ENCODE assay signal across 9 mouse cellular contexts in the genomic region with DNA sequence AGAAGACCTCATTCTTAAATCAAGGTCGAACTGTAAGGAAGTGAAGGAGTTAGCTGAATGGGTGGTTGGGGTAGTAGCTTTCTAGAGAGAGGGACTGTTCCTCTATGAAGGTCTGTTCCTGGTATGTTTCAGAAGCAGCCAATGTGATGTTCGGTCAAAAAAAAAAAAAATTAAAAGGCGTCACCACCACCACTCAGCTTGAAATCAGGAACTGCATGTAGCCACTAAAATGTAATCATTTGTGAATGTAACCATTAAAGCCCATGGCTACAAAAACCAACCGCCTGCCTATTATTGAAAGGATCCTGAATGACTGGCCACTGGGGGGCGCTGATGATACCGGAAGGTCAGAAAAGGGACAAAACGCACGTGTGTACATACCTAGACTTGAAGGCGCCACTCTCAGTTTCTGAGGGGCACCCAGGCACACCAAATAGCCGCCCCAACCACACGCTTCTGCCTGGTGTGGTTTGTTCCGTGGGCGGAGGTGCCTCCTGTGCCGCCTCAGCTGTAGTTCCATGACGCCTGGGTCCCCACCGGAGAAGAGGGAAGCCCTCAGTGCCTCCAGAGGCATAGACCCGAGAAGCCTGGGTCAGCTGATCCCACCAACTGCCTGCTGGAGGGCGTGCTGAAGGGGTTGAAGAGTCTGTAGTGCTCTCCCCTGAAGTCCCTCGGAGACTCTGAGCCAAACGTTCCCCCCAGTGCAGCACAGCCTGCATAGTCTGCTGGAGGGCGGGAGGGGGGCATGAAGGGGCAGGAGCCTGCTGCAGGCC. TPM values are rescaled to one million over a fixed set of nuclear protein-coding genes. Genes with fewer than 3 reads are reported as not detected.
DNase-seq lines count a peak whose midpoint lies in the region; ATAC-seq and TF ChIP-seq lines count a peak whose summit lies in the region.
"Had no signal": no experiment of that assay in that cellular context is flagged by ENCODE, and none has a peak within 500 bp of the region (broad histone marks: within the 10 kb centered on the region; RNA-seq: fewer than 3 reads in every experiment).

No protein-coding gene starts in this region.

- H3K36me3 ChIP-seq in MEL (ENCODE audit: control insufficient read depth in 1 of 2, insufficient read depth in 2 of 2, low read length in 2 of 2) = peaks cover 0 to 11% of the 10 kb centered on the region in 2 experiments; a peak in 2 of 4 replicates
- peaks cover 41% of the 10 kb centered on the region for H3K36me3 ChIP-seq in forebrain, embryonic 12.5 days (replicated peaks)
- H3K36me3 ChIP-seq in hindbrain, embryonic 12.5 days = peaks cover 37% of the 10 kb centered on the region
- peaks cover 49% of the 10 kb centered on the region for H3K36me3 ChIP-seq in megakaryocyte, embryonic 14.5 days (replicated peaks; ENCODE audit: low read length)

- TF ChIP-seq RAD21 in MEL (IDR thresholded peaks at IDR 0.05; ENCODE audit: low read depth, low read length) = peak; percentile 69

- 35% methylated on average over 21 of the region's 21 CpGs for WGBS in forebrain, embryonic 12.5 days
- WGBS in hindbrain, embryonic 12.5 days = 31% methylated on average over 21 of the region's 21 CpGs

- peak; percentile 74 to 98 (median 92) for TF ChIP-seq CTCF in MEL (IDR thresholded peaks at IDR 0.05 in 2 of 3, conservative IDR thresholded peaks at IDR 0.05 in 1 of 3; ENCODE audit: control insufficient read depth in 1 of 3, insufficient read depth in 1 of 3, low read depth in 2 of 3, low read length in 3 of 3, poor library complexity in 1 of 3, severe bottlenecking in 1 of 3)
- peak; percentile 67 for TF ChIP-seq CTCF in bone marrow macrophage, adult 2 months (IDR thresholded peaks at IDR 0.05; ENCODE audit: low read depth, low read length)

- H3K9me3 ChIP-seq in MEL (replicated peaks; ENCODE audit: insufficient read depth, low read length) = no peaks in the 10 kb centered on the region
- H3K9me3 ChIP-seq in forebrain, embryonic 12.5 days = no peaks in the 10 kb centered on the region
- H3K9me3 ChIP-seq in hindbrain, embryonic 12.5 days (replicated peaks) = no peaks in the 10 kb centered on the region
- H3K9me3 ChIP-seq in megakaryocyte, embryonic 14.5 days = no peaks in the 10 kb centered on the region
- H3K9me3 ChIP-seq: neural tube, embryonic 13.5 days had no signal

- peaks cover 3 to 28% of the 10 kb centered on the region in 2 experiments; a peak in 3 of 4 replicates for H3K4me1 ChIP-seq in MEL (ENCODE audit: control insufficient read depth in 1 of 2, insufficient read depth in 2 of 2, low read length in 2 of 2)
- H3K4me1 ChIP-seq in bone marrow macrophage, adult 2 months (ENCODE audit: control insufficient read depth, insufficient read depth, low read length) = peaks cover 14% of the 10 kb centered on the region
- H3K4me1 ChIP-seq in forebrain, embryonic 12.5 days = peaks cover 37% of the 10 kb centered on the region
- peaks cover 36% of the 10 kb centered on the region for H3K4me1 ChIP-seq in hindbrain, embryonic 12.5 days
- H3K4me1 ChIP-seq in megakaryocyte, embryonic 14.5 days = peaks cover 64% of the 10 kb centered on the region

- H3K9ac ChIP-seq in MEL (ENCODE audit: control insufficient read depth, low read depth, low read length, poor library complexity, severe bottlenecking) = peak overlapping the region; percentile 73
- 0 out of 2 replicates have a peak overlapping the region, but pooled peaks have one; percentile 12 for H3K9ac ChIP-seq in forebrain, embryonic 12.5 days
- no peak overlapping the region for H3K9ac ChIP-seq in hindbrain, embryonic 12.5 days
- H3K9ac ChIP-seq: neural tube, embryonic 13.5 days had no signal

- peak in 1 of 2 experiments; percentile 38; a peak in 1 of 4 replicates for TF ChIP-seq EP300 in MEL (IDR thresholded peaks at IDR 0.05; ENCODE audit: low read depth in 1 of 2, low read length in 2 of 2)

- peak overlapping the region; percentile 64 for H3K27ac ChIP-seq in MEL (ENCODE audit: control insufficient read depth, low read depth, low read length)
- no peak overlapping the region for H3K27ac ChIP-seq in bone marrow macrophage, adult 2 months (ENCODE audit: insufficient read depth, low read depth, low read length)
- no peak overlapping the region for H3K27ac ChIP-seq in forebrain, embryonic 12.5 days
- H3K27ac ChIP-seq in hindbrain, embryonic 12.5 days = no peak overlapping the region
- H3K27ac ChIP-seq: neural tube, embryonic 13.5 days had no signal

- peak; percentile 48 to 73; a peak in 2 of 4 replicates for TF ChIP-seq POLR2A in MEL (IDR thresholded peaks at IDR 0.05; ENCODE audit: control insufficient read depth in 1 of 2, insufficient read depth in 1 of 2, low read depth in 1 of 2, low read length in 2 of 2, poor library complexity in 1 of 2)
- no peak for TF ChIP-seq POLR2A in bone marrow macrophage, adult 2 months (IDR thresholded peaks at IDR 0.05; ENCODE audit: borderline replicate concordance, low read depth, low read length)

- H3K4me3 ChIP-seq in MEL (ENCODE audit: control insufficient read depth in 1 of 2, insufficient read depth in 1 of 2, low read depth in 2 of 2, low read length in 2 of 2) = peak overlapping the region in 1 of 2 experiments; percentile 39; a peak in 2 of 4 replicates
- H3K4me3 ChIP-seq in bone marrow macrophage, adult 2 months (ENCODE audit: insufficient read depth, low read length) = no peak overlapping the region
- no peak overlapping the region for H3K4me3 ChIP-seq in forebrain, embryonic 12.5 days (replicated peaks)
- no peak overlapping the region for H3K4me3 ChIP-seq in hindbrain, embryonic 12.5 days
- peak overlapping the region; percentile 83 for H3K4me3 ChIP-seq in megakaryocyte, embryonic 14.5 days (replicated peaks)
- H3K4me3 ChIP-seq: neural tube, embryonic 13.5 days had no signal

- peak overlapping the region; percentile 22; the same call in 1 of the 2 replicates for H3K4me2 ChIP-seq in forebrain, embryonic 12.5 days
- peak overlapping the region; percentile 22; the same call in 1 of the 2 replicates for H3K4me2 ChIP-seq in hindbrain, embryonic 12.5 days (replicated peaks)
- H3K4me2 ChIP-seq: neural tube, embryonic 13.5 days had no signal

- intact Hi-C loops in left cerebral cortex, postnatal 10 days (cut with DNase I) = no loop called here

- peaks cover 2% of the 10 kb centered on the region for H3K79me2 ChIP-seq in MEL (ENCODE audit: control insufficient read depth, insufficient read depth, low read length, poor library complexity)

- peak; percentile 97 for DNase-seq in MEL (ENCODE audit: low read depth, low spot score)
- DNase-seq in left cerebral cortex, postnatal 10 days (ENCODE audit: extremely low spot score in 1 of 2, low spot score in 2 of 2) = peak; percentile 67 to 88
- peak; percentile 77 for DNase-seq in spleen, adult 12 weeks (ENCODE audit: low spot score)

- no peak for ATAC-seq in forebrain, embryonic 12.5 days (ENCODE audit: low FRiP score)
- no peak for ATAC-seq in hindbrain, embryonic 12.5 days (ENCODE audit: low FRiP score)
- no peak for ATAC-seq in activated CD4-positive, CD25-positive, alpha-beta regulatory T cell, adult 4 months

- H3K27me3 ChIP-seq in MEL (ENCODE audit: control insufficient read depth in 1 of 2, insufficient read depth in 2 of 2, low read length in 2 of 2) = no peaks in the 10 kb centered on the region
- H3K27me3 ChIP-seq in forebrain, embryonic 12.5 days = peaks cover 37% of the 10 kb centered on the region
- H3K27me3 ChIP-seq in hindbrain, embryonic 12.5 days = peaks cover 28% of the 10 kb centered on the region
- H3K27me3 ChIP-seq in megakaryocyte, embryonic 14.5 days (replicated peaks) = peaks cover 16% of the 10 kb centered on the region

RNA-seq across cellular contexts. Expression of a gene that starts 5.6 kb away (rescaled TPM):
- total RNA-seq in MEL (2012; rRNA removed) = 32.2 and 40.8 TPM in 2 replicates
- 10 to 100 TPM in 1 of 2 experiments, not detected in 1; 58.9 TPM for polyA plus RNA-seq in MEL (2012; ENCODE audit: insufficient read depth in 1 of 2, insufficient read length in 2 of 2, low read depth in 1 of 2, low replicate concordance in 2 of 2, missing spikeins in 1 of 2)
- polyA plus RNA-seq in bone marrow macrophage, adult 2 months (2012; ENCODE audit: insufficient read depth, insufficient read length, missing spikeins) = 22.0 and 28.2 TPM in 2 replicates
- polyA plus RNA-seq in forebrain, embryonic 12.5 days (2016; fragmentation: Nextera tagmentation; extraction: Ambion mirVana) = 36.0 and 40.0 TPM in 2 replicates
- polyA plus RNA-seq in hindbrain, embryonic 12.5 days (2016; fragmentation: Nextera tagmentation; extraction: Ambion mirVana) = 66.9 and 67.1 TPM in 2 replicates
- 100 to 1,000 TPM; 208 to 210 TPM for total RNA-seq in left cerebral cortex, postnatal 10 days (2021)
- 10.9 and 15.1 TPM in 2 replicates for polyA plus RNA-seq in megakaryocyte, embryonic 14.5 days (2012; ENCODE audit: insufficient read depth, low replicate concordance)
- polyA plus RNA-seq in activated CD4-positive, CD25-positive, alpha-beta regulatory T cell, adult 4 months (2017; shearing (Covaris generic)) = 10 to 100 TPM; 54.4 to 70.3 TPM

RNA-seq across cellular contexts. Expression of a gene that starts 13.4 kb away (rescaled TPM):
- not detected in 2 replicates for total RNA-seq in MEL (2012; rRNA removed)
- not detected for polyA plus RNA-seq in MEL (2012; ENCODE audit: insufficient read depth in 1 of 2, insufficient read length in 2 of 2, low read depth in 1 of 2, low replicate concordance in 2 of 2, missing spikeins in 1 of 2)
- polyA plus RNA-seq in bone marrow macrophage, adult 2 months (2012; ENCODE audit: insufficient read depth, insufficient read length, missing spikeins) = not detected in 2 replicates
- polyA plus RNA-seq in forebrain, embryonic 12.5 days (2016; fragmentation: Nextera tagmentation; extraction: Ambion mirVana) = 0.12 TPM in 1 of 2 replicates, not detected in the other
- polyA plus RNA-seq in hindbrain, embryonic 12.5 days (2016; fragmentation: Nextera tagmentation; extraction: Ambion mirVana) = not detected in 2 replicates
- under 1 TPM in 1 of 2 experiments, not detected in 1; 0.19 TPM for total RNA-seq in left cerebral cortex, postnatal 10 days (2021)
- 14.8 and 27.6 TPM in 2 replicates for polyA plus RNA-seq in megakaryocyte, embryonic 14.5 days (2012; ENCODE audit: insufficient read depth, low replicate concordance)
- under 1 TPM in 1 of 2 experiments, not detected in 1; 0.23 TPM for polyA plus RNA-seq in activated CD4-positive, CD25-positive, alpha-beta regulatory T cell, adult 4 months (2017; shearing (Covaris generic))
- polyA plus RNA-seq: neural tube, embryonic 13.5 days had no signal

RNA-seq across cellular contexts. Expression of a gene that starts 14.2 kb away (rescaled TPM):
- total RNA-seq in MEL (2012; rRNA removed) = 239 and 267 TPM in 2 replicates
- 100 to 1,000 TPM in 1 of 2 experiments, not detected in 1; 226 TPM for polyA plus RNA-seq in MEL (2012; ENCODE audit: insufficient read depth in 1 of 2, insufficient read length in 2 of 2, low read depth in 1 of 2, low replicate concordance in 2 of 2, missing spikeins in 1 of 2)
- polyA plus RNA-seq in bone marrow macrophage, adult 2 months (2012; ENCODE audit: insufficient read depth, insufficient read length, missing spikeins) = 37.5 and 42.2 TPM in 2 replicates
- 292 and 322 TPM in 2 replicates for polyA plus RNA-seq in forebrain, embryonic 12.5 days (2016; fragmentation: Nextera tagmentation; extraction: Ambion mirVana)
- 284 TPM in 2 replicates for polyA plus RNA-seq in hindbrain, embryonic 12.5 days (2016; fragmentation: Nextera tagmentation; extraction: Ambion mirVana)
- 100 to 1,000 TPM; 165 to 177 TPM for total RNA-seq in left cerebral cortex, postnatal 10 days (2021)
- polyA plus RNA-seq in megakaryocyte, embryonic 14.5 days (2012; ENCODE audit: insufficient read depth, low replicate concordance) = 48.9 and 51.3 TPM in 2 replicates
- polyA plus RNA-seq in activated CD4-positive, CD25-positive, alpha-beta regulatory T cell, adult 4 months (2017; shearing (Covaris generic)) = 10 to 100 TPM; 75.1 to 83.8 TPM

RNA-seq across cellular contexts. Expression of a gene that starts 48.4 kb away (rescaled TPM):
- 41.1 and 53.2 TPM in 2 replicates for total RNA-seq in MEL (2012; rRNA removed)
- polyA plus RNA-seq in MEL (2012; ENCODE audit: insufficient read depth in 1 of 2, insufficient read length in 2 of 2, low read depth in 1 of 2, low replicate concordance in 2 of 2, missing spikeins in 1 of 2) = 100 to 1,000 TPM; 133 to 185 TPM
- not detected in 2 replicates for polyA plus RNA-seq in bone marrow macrophage, adult 2 months (2012; ENCODE audit: insufficient read depth, insufficient read length, missing spikeins)
- polyA plus RNA-seq in forebrain, embryonic 12.5 days (2016; fragmentation: Nextera tagmentation; extraction: Ambion mirVana) = 0.09 and 0.22 TPM in 2 replicates
- 0.25 and 0.96 TPM in 2 replicates for polyA plus RNA-seq in hindbrain, embryonic 12.5 days (2016; fragmentation: Nextera tagmentation; extraction: Ambion mirVana)
- not detected for total RNA-seq in left cerebral cortex, postnatal 10 days (2021)
- 0.26 TPM in 1 of 2 replicates, not detected in the other for polyA plus RNA-seq in megakaryocyte, embryonic 14.5 days (2012; ENCODE audit: insufficient read depth, low replicate concordance)
- not detected for polyA plus RNA-seq in activated CD4-positive, CD25-positive, alpha-beta regulatory T cell, adult 4 months (2017; shearing (Covaris generic))

Comparison
In these comparisons a context has a peak if more than half of its experiments do, and no peak if none do; other contexts are left out.
1. RNA of a gene that starts 13.4 kb away (polyA plus RNA-seq): 14.8 to 27.6 TPM in megakaryocyte, embryonic 14.5 days; 0.23 TPM in activated CD4-positive, CD25-positive, alpha-beta regulatory T cell, adult 4 months, not detected in MEL, not detected in bone marrow macrophage, adult 2 months, 0.12 TPM in forebrain, embryonic 12.5 days and not detected in hindbrain, embryonic 12.5 days; every median in the first group is over 10 times any median in the second.
2. Peak in every context shown above with its lines, with median percentiles within 50 percentile points of each other: DNase-seq.